Mouse (Mus musculus): ENCODE measurements around the gene Acr. TPM values are rescaled to one million over a fixed set of nuclear protein-coding genes. Genes with fewer than 3 reads are reported as not detected.

The Acr gene
- polyA plus RNA-seq, 1 experiment from 2014 or later, result 0.22 TPM

DNA sequence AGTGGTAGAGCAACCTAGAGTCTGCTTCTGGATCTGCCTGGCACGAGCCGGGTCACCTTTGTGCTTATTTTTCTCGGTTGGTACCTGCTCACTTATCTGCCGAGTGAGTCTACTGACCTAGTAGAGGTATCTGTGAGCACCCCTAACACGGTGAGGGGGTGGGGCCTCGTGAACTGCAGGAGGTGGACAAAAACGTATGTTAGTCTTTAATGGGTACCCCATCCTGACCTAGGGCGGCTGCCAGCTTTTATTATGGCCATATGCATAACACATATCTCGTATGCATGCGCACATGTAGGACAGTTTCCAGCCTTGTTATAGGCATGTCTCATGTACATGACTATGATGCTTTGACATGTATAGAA, 34.3 kb upstream of the Acr start:
- ATAC-seq (ENCODE audit: low read depth) (no peak), DNase-seq (ENCODE audit: low spot score) (no peak)
- no peak overlapping the region for H3K27ac ChIP-seq (replicated peaks; ENCODE audit: low read depth, low read length)
- no peaks in the 10 kb centered on the region for H3K27me3 ChIP-seq (replicated peaks; ENCODE audit: control insufficient read depth, insufficient read depth, low read length)
- WGBS, result 84% methylated on average over 10 of the region's 10 CpGs
- H3K4me3 ChIP-seq (ENCODE audit: low read depth, low read length), result no peak overlapping the region
- H3K9ac ChIP-seq (ENCODE audit: low read depth, low read length), result no peak overlapping the region
- H3K9me3 ChIP-seq (ENCODE audit: control insufficient read depth, low read length), result no peaks in the 10 kb centered on the region
- H3K36me3 ChIP-seq (ENCODE audit: control insufficient read depth, insufficient read depth, low read length), result peaks cover 10% of the 10 kb centered on the region
- H3K4me1 ChIP-seq (ENCODE audit: control insufficient read depth, insufficient read depth, low read length), result no peaks in the 10 kb centered on the region
- 0 out of 2 replicates have a peak overlapping the region, but pooled peaks have one; percentile 41 for H3K4me2 ChIP-seq (ENCODE audit: low read depth, low read length)

DNA sequence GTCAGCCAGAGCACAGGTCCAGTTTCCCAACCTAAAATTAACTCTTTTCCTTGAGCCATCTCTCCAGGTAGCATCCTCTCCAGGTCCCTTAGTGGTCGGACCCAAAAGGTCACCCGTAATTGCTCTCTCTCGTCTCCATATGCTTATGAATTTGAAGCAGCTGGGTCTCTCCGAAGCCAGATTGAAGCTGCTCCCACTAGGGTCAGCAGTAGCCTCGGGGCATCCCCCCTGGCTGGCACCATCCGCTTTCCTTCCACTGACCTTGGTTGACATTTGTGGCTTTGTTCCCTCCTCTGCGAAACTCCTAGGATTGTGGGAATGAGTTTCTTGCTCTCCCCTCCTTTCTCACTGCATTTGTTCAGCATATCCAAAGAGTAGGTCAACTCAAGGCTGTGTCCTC, 24.0 kb upstream of the Acr start:
- ATAC-seq (ENCODE audit: low read depth) (no peak), DNase-seq (ENCODE audit: low spot score) (no peak)
- H3K4me1 ChIP-seq (ENCODE audit: control insufficient read depth, insufficient read depth, low read length), result peaks cover 5% of the 10 kb centered on the region; the same call in 1 of the 2 replicates
- peaks cover 17% of the 10 kb centered on the region for H3K36me3 ChIP-seq (ENCODE audit: control insufficient read depth, insufficient read depth, low read length)
- H3K4me3 ChIP-seq (ENCODE audit: low read depth, low read length), result no peak overlapping the region
- no peaks in the 10 kb centered on the region for H3K9me3 ChIP-seq (ENCODE audit: control insufficient read depth, low read length)
- H3K27me3 ChIP-seq (replicated peaks; ENCODE audit: control insufficient read depth, insufficient read depth, low read length), result peaks cover 12% of the 10 kb centered on the region
- no peak overlapping the region for H3K4me2 ChIP-seq (ENCODE audit: low read depth, low read length)
- no peak overlapping the region for H3K27ac ChIP-seq (replicated peaks; ENCODE audit: low read depth, low read length)
- H3K9ac ChIP-seq (ENCODE audit: low read depth, low read length), result no peak overlapping the region
- 73% methylated on average over 7 of the region's 7 CpGs for WGBS

DNA sequence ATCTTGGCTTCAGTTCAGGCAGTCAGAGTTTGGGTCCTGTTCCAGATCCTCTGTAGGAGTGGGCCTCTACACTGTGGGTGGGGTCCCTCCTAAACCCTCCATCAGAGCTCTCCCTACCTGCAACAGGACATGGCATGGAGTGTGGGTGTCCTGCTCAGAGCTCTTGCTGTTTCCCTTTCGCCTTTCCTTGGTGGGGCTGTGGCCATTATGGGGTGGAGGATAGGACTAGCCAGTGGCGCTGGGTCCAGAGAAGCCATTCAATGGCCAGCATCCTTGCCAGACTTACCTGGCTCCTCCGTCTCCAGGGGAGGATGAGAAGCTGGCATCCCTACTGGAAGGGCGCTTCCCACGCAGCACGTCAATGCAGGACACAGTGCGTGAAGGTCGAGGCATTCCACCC, 20.8 kb upstream of the Acr start:
- peaks cover 12% of the 10 kb centered on the region for H3K27me3 ChIP-seq (replicated peaks; ENCODE audit: control insufficient read depth, insufficient read depth, low read length)
- H3K27ac ChIP-seq (replicated peaks; ENCODE audit: low read depth, low read length), result no peak overlapping the region
- peak overlapping the region; percentile 52 for H3K4me2 ChIP-seq (ENCODE audit: low read depth, low read length)
- peak overlapping the region; percentile 51 for H3K9ac ChIP-seq (ENCODE audit: low read depth, low read length)
- DNase-seq (ENCODE audit: low spot score) (no peak), ATAC-seq (ENCODE audit: low read depth) (no peak)
- H3K4me1 ChIP-seq (ENCODE audit: control insufficient read depth, insufficient read depth, low read length), result peaks cover 5% of the 10 kb centered on the region; the same call in 1 of the 2 replicates
- H3K9me3 ChIP-seq (ENCODE audit: control insufficient read depth, low read length), result no peaks in the 10 kb centered on the region
- H3K4me3 ChIP-seq (ENCODE audit: low read depth, low read length), result peak overlapping the region; percentile 26; the same call in 1 of the 2 replicates
- H3K36me3 ChIP-seq (ENCODE audit: control insufficient read depth, insufficient read depth, low read length), result peaks cover 26% of the 10 kb centered on the region
- WGBS, result 60% methylated on average over 8 of the region's 8 CpGs

DNA sequence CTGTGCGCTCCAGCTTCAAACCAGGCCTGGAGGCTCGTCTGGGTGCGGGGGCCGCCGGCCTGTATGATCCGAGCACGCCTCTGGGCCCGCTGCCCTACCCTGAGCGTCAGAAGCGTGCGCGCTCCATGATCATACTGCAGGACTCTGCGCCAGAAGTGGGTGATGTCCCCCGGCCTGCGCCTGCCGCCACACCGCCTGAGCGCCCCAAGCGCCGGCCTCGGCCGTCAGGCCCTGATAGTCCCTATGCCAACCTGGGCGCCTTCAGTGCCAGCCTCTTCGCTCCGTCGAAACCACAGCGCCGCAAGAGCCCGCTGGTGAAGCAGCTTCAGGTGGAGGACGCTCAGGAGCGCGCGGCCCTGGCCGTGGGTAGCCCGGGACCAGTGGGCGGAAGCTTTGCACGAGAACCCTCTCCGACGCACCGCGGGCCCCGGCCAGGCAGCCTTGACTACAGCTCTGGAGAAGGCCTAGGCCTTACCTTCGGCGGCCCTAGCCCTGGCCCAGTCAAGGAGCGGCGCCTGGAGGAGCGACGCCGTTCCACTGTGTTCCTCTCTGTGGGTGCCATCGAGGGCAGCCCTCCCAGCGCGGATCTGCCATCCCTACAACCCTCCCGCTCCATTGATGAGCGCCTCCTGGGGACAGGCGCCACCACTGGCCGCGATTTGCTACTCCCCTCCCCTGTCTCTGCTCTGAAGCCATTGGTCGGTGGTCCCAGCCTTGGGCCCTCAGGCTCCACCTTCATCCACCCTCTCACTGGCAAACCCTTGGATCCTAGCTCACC, 20.1 kb upstream of the Acr start:
- peaks cover 5% of the 10 kb centered on the region; the same call in 1 of the 2 replicates for H3K4me1 ChIP-seq (ENCODE audit: control insufficient read depth, insufficient read depth, low read length)
- peaks cover 27% of the 10 kb centered on the region for H3K36me3 ChIP-seq (ENCODE audit: control insufficient read depth, insufficient read depth, low read length)
- H3K4me3 ChIP-seq (ENCODE audit: low read depth, low read length), result peak overlapping the region; percentile 26
- WGBS, result 22% methylated on average over 37 of the region's 58 CpGs
- H3K27me3 ChIP-seq (replicated peaks; ENCODE audit: control insufficient read depth, insufficient read depth, low read length), result peaks cover 12% of the 10 kb centered on the region
- H3K9ac ChIP-seq (ENCODE audit: low read depth, low read length), result peak overlapping the region; percentile 51
- ATAC-seq (ENCODE audit: low read depth) (peak; percentile 80), DNase-seq (ENCODE audit: low spot score) (peak; percentile 33)
- H3K9me3 ChIP-seq (ENCODE audit: control insufficient read depth, low read length), result no peaks in the 10 kb centered on the region
- peak overlapping the region; percentile 52 for H3K4me2 ChIP-seq (ENCODE audit: low read depth, low read length)
- H3K27ac ChIP-seq (replicated peaks; ENCODE audit: low read depth, low read length), result no peak overlapping the region

DNA sequence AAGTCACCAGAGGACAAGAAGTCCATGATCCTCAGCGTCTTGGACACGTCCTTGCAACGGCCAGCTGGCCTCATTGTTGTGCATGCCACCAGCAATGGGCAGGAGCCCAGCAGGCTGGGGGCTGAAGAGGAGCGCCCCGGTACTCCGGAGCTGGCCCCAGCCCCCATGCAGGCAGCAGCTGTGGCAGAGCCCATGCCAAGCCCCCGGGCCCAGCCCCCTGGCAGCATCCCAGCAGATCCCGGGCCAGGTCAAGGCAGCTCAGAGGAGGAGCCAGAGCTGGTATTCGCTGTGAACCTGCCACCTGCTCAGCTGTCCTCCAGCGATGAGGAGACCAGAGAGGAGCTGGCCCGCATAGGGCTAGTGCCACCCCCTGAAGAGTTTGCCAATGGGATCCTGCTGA, 19.3 kb upstream of the Acr start:
- peak; percentile 5; the same call in 1 of the 2 replicates for ATAC-seq (ENCODE audit: low read depth)
- no peaks in the 10 kb centered on the region for H3K9me3 ChIP-seq (ENCODE audit: control insufficient read depth, low read length)
- 51% methylated on average over 7 of the region's 11 CpGs for WGBS

DNA sequence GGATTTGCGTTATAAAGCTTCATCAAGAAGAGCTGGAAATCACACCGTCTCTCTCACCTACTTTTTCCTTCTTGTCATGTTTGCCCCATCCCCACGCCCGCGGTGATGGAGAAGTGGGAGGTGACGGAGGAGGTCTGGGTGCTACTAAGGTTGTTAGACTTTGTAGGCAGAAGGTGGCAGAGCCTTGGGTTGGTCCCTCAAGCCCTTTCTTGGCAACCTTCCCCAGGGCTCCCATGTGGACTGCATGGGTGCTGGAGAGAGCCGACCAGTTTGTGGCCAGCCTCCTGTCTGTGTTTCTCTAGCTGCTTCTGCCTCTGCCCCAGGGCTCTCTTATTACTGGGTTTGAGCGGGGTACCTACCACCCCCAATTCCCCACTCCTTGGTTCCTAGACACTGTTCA, 17.6 kb upstream of the Acr start:
- Histone ChIP-seq H3K4me3 (ENCODE audit: low read depth, low read length) (no peak overlapping the region), H3K4me1 (ENCODE audit: control insufficient read depth, insufficient read depth, low read length) (peaks cover 5% of the 10 kb centered on the region; the same call in 1 of the 2 replicates), H3K27ac (replicated peaks; ENCODE audit: low read depth, low read length) (no peak overlapping the region), H3K27me3 (replicated peaks; ENCODE audit: control insufficient read depth, insufficient read depth, low read length) (peaks cover 12% of the 10 kb centered on the region), H3K9ac (ENCODE audit: low read depth, low read length) (no peak overlapping the region), H3K4me2 (ENCODE audit: low read depth, low read length) (no peak overlapping the region), H3K9me3 (ENCODE audit: control insufficient read depth, low read length) (no peaks in the 10 kb centered on the region), H3K36me3 (ENCODE audit: control insufficient read depth, insufficient read depth, low read length) (peaks cover 21% of the 10 kb centered on the region; the same call in 1 of the 2 replicates)
- DNase-seq (ENCODE audit: low spot score) (no peak), ATAC-seq (ENCODE audit: low read depth) (no peak)
- WGBS, result 87% methylated on average over 8 of the region's 8 CpGs

More for the DNA sequence above, 19.3 kb upstream of the Acr start:
- Histone ChIP-seq H3K27ac (replicated peaks; ENCODE audit: low read depth, low read length) (no peak overlapping the region), H3K36me3 (ENCODE audit: control insufficient read depth, insufficient read depth, low read length) (peaks cover 21% of the 10 kb centered on the region; the same call in 1 of the 2 replicates), H3K27me3 (replicated peaks; ENCODE audit: control insufficient read depth, insufficient read depth, low read length) (peaks cover 12% of the 10 kb centered on the region), H3K4me3 (ENCODE audit: low read depth, low read length) (no peak overlapping the region), H3K9ac (ENCODE audit: low read depth, low read length) (no peak overlapping the region), H3K4me2 (ENCODE audit: low read depth, low read length) (peak overlapping the region; percentile 52), H3K4me1 (ENCODE audit: control insufficient read depth, insufficient read depth, low read length) (peaks cover 5% of the 10 kb centered on the region; the same call in 1 of the 2 replicates)
- DNase-seq (ENCODE audit: low spot score), result no peak

DNA sequence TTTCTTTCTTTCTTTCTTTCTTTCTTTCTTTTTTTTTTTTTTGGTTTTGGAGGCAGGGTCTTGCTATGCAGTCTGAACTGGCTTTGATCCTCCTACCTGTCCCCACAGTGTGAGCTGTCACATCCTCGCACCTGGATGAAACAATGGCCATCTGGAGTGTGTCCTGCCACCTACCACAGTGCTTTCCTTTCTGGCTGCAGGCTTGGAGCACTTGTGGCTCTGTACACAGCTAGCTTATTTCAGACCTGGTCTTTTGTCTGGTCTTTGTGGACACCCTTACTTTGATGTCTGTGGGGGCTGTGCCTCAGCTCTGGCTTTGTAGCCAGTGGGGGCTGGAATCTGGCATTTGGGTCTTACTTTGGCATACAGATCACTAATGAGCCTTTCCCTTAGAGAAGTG, 16.4 kb upstream of the Acr start:
- no peaks in the 10 kb centered on the region for H3K9me3 ChIP-seq (ENCODE audit: control insufficient read depth, low read length)
- peaks cover 24% of the 10 kb centered on the region for H3K27me3 ChIP-seq (replicated peaks; ENCODE audit: control insufficient read depth, insufficient read depth, low read length)
- no peak for ATAC-seq (ENCODE audit: low read depth)
- H3K36me3 ChIP-seq (ENCODE audit: control insufficient read depth, insufficient read depth, low read length), result peaks cover 21% of the 10 kb centered on the region; the same call in 1 of the 2 replicates
- no peak overlapping the region for H3K4me3 ChIP-seq (ENCODE audit: low read depth, low read length)
- no peak overlapping the region for H3K9ac ChIP-seq (ENCODE audit: low read depth, low read length)
- H3K4me2 ChIP-seq (ENCODE audit: low read depth, low read length), result no peak overlapping the region
- 89% methylated on average over 1 of the region's 1 CpGs for WGBS
- peaks cover 9% of the 10 kb centered on the region; the same call in 1 of the 2 replicates for H3K4me1 ChIP-seq (ENCODE audit: control insufficient read depth, insufficient read depth, low read length)
- no peak overlapping the region for H3K27ac ChIP-seq (replicated peaks; ENCODE audit: low read depth, low read length)
- no peak for DNase-seq (ENCODE audit: low spot score)

DNA sequence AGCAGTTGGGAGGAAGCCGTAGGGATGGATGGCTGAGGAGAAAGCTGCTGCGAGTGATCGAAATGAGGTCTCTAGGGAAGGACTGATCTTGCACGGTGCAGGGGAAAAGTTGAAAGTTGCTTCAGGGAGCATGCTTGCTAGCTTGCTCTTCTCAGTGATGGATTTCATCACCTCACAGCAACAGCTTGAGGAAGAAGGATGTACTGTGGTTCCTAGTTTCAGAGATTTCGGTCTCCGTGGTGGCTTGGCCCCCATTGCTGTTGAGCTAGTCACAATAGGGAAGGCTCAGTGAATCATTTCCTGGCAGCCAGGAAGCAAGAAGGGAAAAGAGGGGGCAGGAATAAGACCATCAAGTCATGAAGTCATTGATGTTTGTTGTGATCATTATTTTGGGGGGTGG, 12.5 kb upstream of the Acr start:
- no peaks in the 10 kb centered on the region for H3K9me3 ChIP-seq (ENCODE audit: control insufficient read depth, low read length)
- peaks cover 39% of the 10 kb centered on the region for H3K27me3 ChIP-seq (replicated peaks; ENCODE audit: control insufficient read depth, insufficient read depth, low read length)
- no peak overlapping the region for H3K27ac ChIP-seq (replicated peaks; ENCODE audit: low read depth, low read length)
- H3K4me1 ChIP-seq (ENCODE audit: control insufficient read depth, insufficient read depth, low read length), result peaks cover 17% of the 10 kb centered on the region; the same call in 1 of the 2 replicates
- peaks cover 11% of the 10 kb centered on the region; the same call in 1 of the 2 replicates for H3K36me3 ChIP-seq (ENCODE audit: control insufficient read depth, insufficient read depth, low read length)
- WGBS, result 84% methylated on average over 6 of the region's 6 CpGs
- DNase-seq (ENCODE audit: low spot score) (no peak), ATAC-seq (ENCODE audit: low read depth) (no peak)
- H3K4me2 ChIP-seq (ENCODE audit: low read depth, low read length), result no peak overlapping the region
- no peak overlapping the region for H3K4me3 ChIP-seq (ENCODE audit: low read depth, low read length)
- H3K9ac ChIP-seq (ENCODE audit: low read depth, low read length), result no peak overlapping the region

All from embryonic facial prominence, embryonic 14.5 days (tissue).